Mouse (Mus musculus) limb, embryonic 12.5 days (tissue): Measurements from ENCODE around the gene Plekhm1. TPM values are rescaled to one million over a fixed set of nuclear protein-coding genes. Genes with fewer than 3 reads are reported as not detected.

Experiments
- ATAC-seq: fragments of 200-750 bp; cut with Nextera tagmentation; 2 replicates; pipeline ENCODE4 v1.8.0; 2017; ENCODE audit warnings: low read depth, moderate TSS enrichment; ENCODE audit not compliant: insufficient number of reproducible peaks, insufficient read depth, low FRiP score, low TSS enrichment
- H3K27ac ChIP-seq: fragments of 300-500 bp; sonication (generic); 2 replicates; pipeline ENCODE4 v1.5.1; 2016; ENCODE audit warnings: mild to moderate bottlenecking, moderate library complexity
- H3K27me3 ChIP-seq: fragments of 300-500 bp; sonication (generic); 2 replicates; pipeline ENCODE4 v1.6.1; 2016; ENCODE audit warnings: mild to moderate bottlenecking, moderate library complexity
- H3K36me3 ChIP-seq: fragments of 300-500 bp; sonication (generic); 2 replicates; pipeline ENCODE4 v1.6.1; 2016; ENCODE audit warnings: mild to moderate bottlenecking, moderate library complexity
- H3K4me1 ChIP-seq: fragments of 300-500 bp; sonication (generic); replicated peaks from 2 replicates; pipeline ENCODE4 v1.6.1; 2016
- H3K4me2 ChIP-seq: fragments of 300-500 bp; sonication (generic); 2 replicates; pipeline ENCODE4 v1.6.1; 2016; ENCODE audit warnings: mild to moderate bottlenecking, moderate library complexity
- H3K4me3 ChIP-seq: fragments of 300-500 bp; sonication (generic); replicated peaks from 2 replicates; pipeline ENCODE4 v1.5.1; 2016; ENCODE audit warnings: mild to moderate bottlenecking
- H3K9ac ChIP-seq: fragments of 300-500 bp; sonication (generic); replicated peaks from 2 replicates; pipeline ENCODE4 v1.6.1; 2016; ENCODE audit warnings: mild to moderate bottlenecking, moderate library complexity
- H3K9me3 ChIP-seq: fragments of 300-500 bp; sonication (generic); 2 replicates; pipeline ENCODE4 v1.6.1; 2016; ENCODE audit warnings: mild to moderate bottlenecking, moderate library complexity
- WGBS: fragments of 180-500 bp; shearing (Covaris S2); methylation state at CpG from one replicate; pipeline ENCODE4 v1.1.7; 2016; 5-methylcytosine and 5-hydroxymethylcytosine counted together
- polyA plus RNA-seq: library from polyadenylated mRNA; unstranded; fragments of >200 nt; fragmentation: Nextera tagmentation; extraction: Ambion mirVana; gene quantifications from 2 replicates; pipeline ENCODE4 v1.2.1, GENCODE M21; 2016

The Plekhm1 gene
- polyA plus RNA-seq, 1 experiment from 2014 or later: 7.8 TPM

DNA sequence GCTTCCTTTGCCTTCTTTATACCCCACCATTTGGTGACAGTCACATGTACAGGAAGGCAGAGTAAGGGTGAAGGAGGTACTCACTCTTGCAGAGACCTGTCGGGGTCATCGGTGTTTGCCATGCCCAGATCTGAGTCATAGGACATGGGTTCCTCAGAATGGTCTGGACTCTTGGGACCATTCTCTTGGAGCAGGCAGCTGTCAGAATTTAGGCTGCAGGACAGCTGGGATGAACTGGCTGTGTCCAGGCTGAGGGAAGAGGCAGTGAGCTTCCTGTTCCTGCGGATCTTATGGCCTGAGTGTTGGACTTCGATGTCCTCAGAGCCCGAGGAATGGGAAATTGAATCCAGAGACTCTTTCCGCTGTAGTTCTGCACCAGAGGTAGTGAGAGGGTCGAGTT is 17.9 kb downstream of the Plekhm1 start:
- Histone ChIP-seq H3K36me3 (peaks cover 63% of the 10 kb centered on the region), H3K4me2 (no peak overlapping the region), H3K27me3 (no peaks in the 10 kb centered on the region), H3K4me1 (no peaks in the 10 kb centered on the region), H3K4me3 (no peak overlapping the region), H3K9me3 (no peaks in the 10 kb centered on the region), H3K9ac (no peak overlapping the region), H3K27ac (no peak overlapping the region)
- 63% methylated on average over 7 of the region's 7 CpGs for WGBS
- ATAC-seq: no peak

- Histone ChIP-seq H3K4me1 (no peaks in the 10 kb centered on the region), H3K36me3 (peaks cover 67% of the 10 kb centered on the region), H3K4me3 (no peak overlapping the region), H3K4me2 (no peak overlapping the region), H3K27me3 (no peaks in the 10 kb centered on the region), H3K27ac (no peak overlapping the region), H3K9ac (no peak overlapping the region), H3K9me3 (no peaks in the 10 kb centered on the region)
- WGBS: 87% methylated on average over 7 of the region's 7 CpGs
- ATAC-seq: no peak
Measured at GRCm38 (mm10) chr11:103394025-103394424, 18.5 kb downstream of the Plekhm1 start.

DNA sequence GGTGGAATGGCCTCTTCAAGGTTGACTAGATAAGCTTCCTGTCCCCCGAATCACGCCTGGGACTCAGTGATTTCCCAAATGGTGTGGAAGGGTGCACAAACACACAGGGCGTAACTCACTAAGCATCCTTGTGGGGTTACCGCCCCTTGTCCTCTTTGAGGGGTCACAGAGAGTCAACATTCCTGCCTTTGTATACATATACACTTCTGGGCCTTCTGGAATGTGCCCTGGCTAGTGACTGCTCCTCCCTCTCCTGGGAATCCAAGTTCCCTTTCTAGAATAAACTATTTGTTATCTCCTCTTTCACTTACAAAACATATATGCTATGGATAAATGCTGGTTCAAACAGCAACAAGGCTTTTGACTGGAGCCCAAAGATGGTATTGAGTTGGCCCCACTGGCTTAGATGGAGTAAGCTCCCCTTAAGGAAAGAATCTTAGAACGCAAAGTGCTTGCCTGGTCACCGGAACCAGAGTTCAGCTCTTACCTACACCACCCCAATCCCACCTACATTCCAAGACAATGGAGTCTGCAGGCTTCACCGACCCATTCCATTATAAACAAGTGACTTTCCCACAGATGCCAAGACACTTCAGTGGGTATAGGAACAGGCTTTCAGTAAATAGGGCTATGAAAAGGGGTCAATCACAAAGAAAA is 24.5 kb downstream of the Plekhm1 start:
- 85% methylated on average over 7 of the region's 7 CpGs for WGBS
- H3K4me1 ChIP-seq: peaks cover 7% of the 10 kb centered on the region; the same call in 1 of the 2 replicates
- no peak overlapping the region for H3K4me2 ChIP-seq
- H3K9me3 ChIP-seq: no peaks in the 10 kb centered on the region
- no peak for ATAC-seq
- H3K36me3 ChIP-seq: peaks cover 41% of the 10 kb centered on the region
- no peak overlapping the region for H3K9ac ChIP-seq
- no peak overlapping the region for H3K4me3 ChIP-seq
- no peaks in the 10 kb centered on the region for H3K27me3 ChIP-seq
- no peak overlapping the region for H3K27ac ChIP-seq

- WGBS: 90% methylated on average over 9 of the region's 9 CpGs
- Histone ChIP-seq H3K4me3 (no peak overlapping the region), H3K9ac (no peak overlapping the region), H3K36me3 (peaks cover 33% of the 10 kb centered on the region), H3K4me2 (no peak overlapping the region), H3K27me3 (no peaks in the 10 kb centered on the region), H3K9me3 (no peaks in the 10 kb centered on the region), H3K4me1 (peaks cover 7% of the 10 kb centered on the region; the same call in 1 of the 2 replicates), H3K27ac (no peak overlapping the region)
- ATAC-seq: no peak
Measured at GRCm38 (mm10) chr11:103386827-103387226, 25.7 kb downstream of the Plekhm1 start.

DNA sequence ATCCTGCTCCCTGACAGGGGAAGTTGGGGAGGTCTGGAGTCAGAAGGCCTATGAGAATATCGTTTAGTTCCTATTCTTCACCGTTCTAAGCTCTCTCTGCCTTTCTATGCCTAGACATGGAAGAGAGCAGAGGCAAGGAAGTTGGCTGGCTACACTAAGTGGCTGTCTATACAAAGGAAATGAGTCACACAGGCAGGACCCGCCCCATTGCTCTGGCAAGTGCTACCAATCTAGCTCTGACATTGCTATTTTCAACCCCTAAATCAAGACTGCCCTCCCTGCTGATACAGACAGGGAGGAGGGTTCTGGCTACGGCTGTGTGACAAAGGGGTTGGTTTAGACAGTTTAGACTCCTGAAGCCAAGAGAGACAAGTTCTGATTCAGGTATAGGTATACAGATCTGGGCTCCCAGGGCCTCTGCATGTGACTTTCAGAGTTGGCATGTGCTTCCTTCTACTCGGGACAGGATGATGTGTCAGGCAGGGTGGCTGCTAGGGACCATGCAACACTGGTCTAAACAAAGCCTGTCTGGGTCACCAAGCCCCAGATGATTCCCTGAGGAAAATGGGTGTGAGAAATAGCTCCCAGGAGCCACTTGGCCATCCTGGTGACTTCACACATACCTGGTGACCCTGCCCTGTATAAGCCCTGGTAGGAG is 30.4 kb downstream of the Plekhm1 start:
- ATAC-seq: no peak
- Histone ChIP-seq H3K4me3 (no peak overlapping the region), H3K36me3 (peaks cover 43% of the 10 kb centered on the region), H3K9me3 (no peaks in the 10 kb centered on the region), H3K27me3 (no peaks in the 10 kb centered on the region), H3K4me1 (peaks cover 7% of the 10 kb centered on the region; the same call in 1 of the 2 replicates), H3K9ac (no peak overlapping the region), H3K4me2 (no peak overlapping the region), H3K27ac (no peak overlapping the region)
- WGBS: 71% methylated on average over 5 of the region's 5 CpGs

DNA sequence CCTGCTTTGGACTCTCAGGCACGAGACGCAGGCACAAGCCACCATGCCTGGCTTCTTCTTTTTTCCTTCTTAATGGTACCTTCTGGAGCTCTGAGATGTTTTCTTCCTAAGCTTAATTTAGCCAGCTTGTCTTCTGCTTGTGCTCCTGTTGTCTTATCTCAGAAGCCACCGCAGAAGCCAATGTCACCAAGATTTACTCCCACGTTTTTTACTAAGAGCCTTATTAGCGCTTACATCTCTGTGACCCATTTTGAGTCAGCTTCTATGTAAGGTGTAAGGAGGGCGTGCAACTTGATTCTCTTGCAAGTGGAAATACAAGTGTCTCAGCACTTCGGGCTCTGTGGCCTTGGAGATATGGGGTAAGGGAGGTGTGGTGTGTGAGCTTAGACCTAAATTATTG is 31.0 kb downstream of the Plekhm1 start:
- Histone ChIP-seq H3K4me3 (no peak overlapping the region), H3K27ac (no peak overlapping the region), H3K9ac (no peak overlapping the region), H3K9me3 (no peaks in the 10 kb centered on the region), H3K27me3 (no peaks in the 10 kb centered on the region), H3K4me1 (peaks cover 7% of the 10 kb centered on the region; the same call in 1 of the 2 replicates), H3K36me3 (peaks cover 43% of the 10 kb centered on the region), H3K4me2 (no peak overlapping the region)
- WGBS: 94% methylated on average over 7 of the region's 7 CpGs
- ATAC-seq: no peak

- Histone ChIP-seq H3K4me3 (no peak overlapping the region), H3K9ac (no peak overlapping the region), H3K27ac (no peak overlapping the region), H3K9me3 (no peaks in the 10 kb centered on the region), H3K27me3 (no peaks in the 10 kb centered on the region), H3K36me3 (peaks cover 48% of the 10 kb centered on the region), H3K4me1 (peaks cover 7% of the 10 kb centered on the region; the same call in 1 of the 2 replicates), H3K4me2 (no peak overlapping the region)
- ATAC-seq: no peak
- WGBS: 89% methylated on average over 5 of the region's 5 CpGs
Measured at GRCm38 (mm10) chr11:103380460-103380859, 32.0 kb downstream of the Plekhm1 start.

- no peak overlapping the region for H3K9ac ChIP-seq
- H3K27me3 ChIP-seq: no peaks in the 10 kb centered on the region
- ATAC-seq: no peak
- H3K9me3 ChIP-seq: no peaks in the 10 kb centered on the region
- H3K4me1 ChIP-seq: no peaks in the 10 kb centered on the region
- H3K4me3 ChIP-seq: no peak overlapping the region
- no peak overlapping the region for H3K4me2 ChIP-seq
- WGBS: 93% methylated on average over 6 of the region's 6 CpGs
- H3K36me3 ChIP-seq: peaks cover 67% of the 10 kb centered on the region
- H3K27ac ChIP-seq: no peak overlapping the region
Measured at GRCm38 (mm10) chr11:103378341-103378740, 34.1 kb downstream of the Plekhm1 start.

- H3K36me3 ChIP-seq: peaks cover 85% of the 10 kb centered on the region
- 81% methylated on average over 5 of the region's 5 CpGs for WGBS
Measured at GRCm38 (mm10) chr11:103375772-103376171, 36.7 kb downstream of the Plekhm1 start.

DNA sequence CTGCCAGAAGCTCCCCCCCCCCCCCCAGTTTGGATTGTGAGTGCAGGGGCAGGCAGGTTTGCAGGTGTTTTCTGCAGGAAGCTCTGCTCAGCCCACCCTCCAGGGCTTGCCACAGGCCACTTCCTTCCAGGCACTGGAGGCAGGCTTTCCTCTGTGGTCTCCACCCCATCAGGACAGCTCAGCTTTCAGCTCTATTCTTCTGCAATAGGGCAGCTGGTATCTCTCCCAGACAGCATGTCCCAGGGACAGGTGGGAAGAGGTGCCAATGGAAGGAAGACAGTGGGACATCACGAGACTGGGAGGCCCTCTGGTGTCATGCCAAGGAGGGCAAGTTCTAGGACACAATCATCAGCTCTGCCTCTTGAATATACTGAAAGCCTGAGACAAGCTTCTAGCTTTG is 37.2 kb downstream of the Plekhm1 start:
- Histone ChIP-seq H3K4me3 (no peak overlapping the region), H3K36me3 (peaks cover 88% of the 10 kb centered on the region), H3K4me2 (no peak overlapping the region), H3K27me3 (no peaks in the 10 kb centered on the region), H3K4me1 (no peaks in the 10 kb centered on the region), H3K9ac (no peak overlapping the region), H3K9me3 (no peaks in the 10 kb centered on the region), H3K27ac (no peak overlapping the region)
- no peak for ATAC-seq
- 83% methylated on average over 1 of the region's 1 CpGs for WGBS

More at GRCm38 (mm10) chr11:103375772-103376171, 36.7 kb downstream of the Plekhm1 start:
- no peaks in the 10 kb centered on the region for H3K4me1 ChIP-seq
- no peak overlapping the region for H3K4me3 ChIP-seq
- no peak overlapping the region for H3K27ac ChIP-seq
- ATAC-seq: no peak
- H3K9ac ChIP-seq: no peak overlapping the region
- no peak overlapping the region for H3K4me2 ChIP-seq
- no peaks in the 10 kb centered on the region for H3K9me3 ChIP-seq
- no peaks in the 10 kb centered on the region for H3K27me3 ChIP-seq

DNA sequence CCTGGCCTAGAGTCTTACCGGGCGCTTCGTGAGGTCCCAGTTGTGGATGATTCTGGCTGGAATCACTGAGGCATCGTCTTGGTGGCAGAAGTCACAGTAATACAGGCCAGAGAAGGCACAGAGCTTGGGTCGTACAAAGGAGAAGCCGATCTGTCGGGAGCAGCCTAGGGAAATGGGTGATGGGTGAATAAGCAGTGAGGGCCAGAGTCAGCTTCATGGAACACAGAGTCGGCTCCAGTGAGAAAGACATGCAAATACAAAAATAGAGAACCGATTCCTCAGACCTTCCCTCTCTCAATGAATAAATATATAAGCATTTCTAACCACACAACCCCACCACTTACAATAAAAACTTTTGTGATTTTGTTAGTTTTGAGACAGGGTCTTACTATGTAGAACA is 38.6 kb downstream of the Plekhm1 start:
- Histone ChIP-seq H3K36me3 (peaks cover 81% of the 10 kb centered on the region), H3K4me2 (no peak overlapping the region), H3K9ac (no peak overlapping the region), H3K27ac (no peak overlapping the region), H3K9me3 (no peaks in the 10 kb centered on the region), H3K4me1 (no peaks in the 10 kb centered on the region), H3K4me3 (no peak overlapping the region), H3K27me3 (no peaks in the 10 kb centered on the region)
- WGBS: 89% methylated on average over 9 of the region's 9 CpGs
- no peak for ATAC-seq
